Mouse (Mus musculus): Measurements from ENCODE around the gene Bnip1.

Gene Bnip1

DNA sequence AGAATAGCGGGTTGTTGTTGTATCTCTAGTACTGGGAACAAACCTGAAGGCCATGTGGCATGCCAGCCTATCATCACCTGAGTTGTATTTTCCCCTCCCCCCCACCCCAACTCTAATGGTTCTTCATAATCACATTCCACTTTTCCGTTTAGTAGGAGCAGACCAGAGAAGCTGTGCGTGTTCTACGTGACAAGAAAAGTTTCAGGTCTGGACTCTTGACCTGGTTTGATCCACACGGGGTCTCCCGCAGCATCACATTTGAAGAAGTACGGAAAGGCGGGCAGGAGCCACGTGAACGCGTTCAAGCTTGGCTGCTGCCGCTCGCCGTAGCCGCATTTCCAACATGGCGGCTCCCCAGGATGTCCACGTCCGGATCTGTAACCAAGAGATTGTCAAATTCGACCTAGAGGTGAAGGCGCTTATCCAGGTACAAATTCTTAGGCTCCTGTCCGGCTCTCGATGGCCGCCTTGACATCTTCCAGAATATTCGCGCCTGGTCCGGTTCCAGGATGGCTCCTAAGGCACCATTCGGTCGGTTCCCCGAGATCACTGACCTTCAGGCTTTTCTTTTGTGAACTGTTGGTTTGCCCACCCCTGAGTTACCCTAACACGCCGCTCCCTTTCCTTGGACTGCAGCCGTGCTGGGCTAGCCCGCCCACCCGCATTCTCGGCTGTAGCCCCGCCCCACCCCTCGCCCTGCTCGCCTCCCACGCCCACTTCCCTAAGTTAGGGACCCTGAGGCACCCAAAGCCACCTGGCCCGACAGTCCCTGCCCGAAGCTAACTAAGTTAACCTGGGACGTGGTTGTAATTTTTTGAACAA, at the start of gene Bnip1:
TSS of gene Bnip1 (plus strand) at position 317 of the 822 bp plus-strand sequence.
- in situ Hi-C loops (cut with MboI; ENCODE audit: low pct_unique_long_range_greater_than_20kb in 1 of 2, low sequenced_read_pairs in 2 of 2, unreplicated experiment in 1 of 2): no loop called here

DNA sequence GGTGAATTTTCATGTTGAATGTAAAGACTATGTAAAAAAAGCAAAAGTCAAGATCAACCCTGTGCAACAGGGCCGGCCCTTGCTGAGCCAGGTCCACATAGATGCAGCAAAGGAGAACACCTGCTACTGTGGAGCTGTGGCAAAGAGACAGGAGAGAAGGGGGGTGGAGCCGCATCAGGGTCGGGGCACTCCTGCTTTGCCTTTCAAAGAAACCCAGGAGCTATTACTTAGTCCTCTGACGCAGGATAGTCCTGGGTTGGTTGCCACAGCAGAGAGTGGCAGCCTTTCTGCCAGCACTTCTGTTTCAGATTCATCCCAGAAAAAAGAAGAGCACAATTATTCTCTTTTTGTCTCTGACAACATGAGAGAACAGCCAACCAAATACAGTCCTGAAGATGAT, 38.3 kb upstream of the Bnip1 start:
- in situ Hi-C loops (cut with MboI; ENCODE audit: low pct_unique_long_range_greater_than_20kb in 1 of 2, low sequenced_read_pairs in 2 of 2, unreplicated experiment in 1 of 2): no loop called here

GRCm38 (mm10) chr17:26743294-26743693, 37.6 kb upstream of the Bnip1 start:
- in situ Hi-C loops (cut with MboI; ENCODE audit: low pct_unique_long_range_greater_than_20kb in 1 of 2, low sequenced_read_pairs in 2 of 2, unreplicated experiment in 1 of 2): no loop called here

DNA sequence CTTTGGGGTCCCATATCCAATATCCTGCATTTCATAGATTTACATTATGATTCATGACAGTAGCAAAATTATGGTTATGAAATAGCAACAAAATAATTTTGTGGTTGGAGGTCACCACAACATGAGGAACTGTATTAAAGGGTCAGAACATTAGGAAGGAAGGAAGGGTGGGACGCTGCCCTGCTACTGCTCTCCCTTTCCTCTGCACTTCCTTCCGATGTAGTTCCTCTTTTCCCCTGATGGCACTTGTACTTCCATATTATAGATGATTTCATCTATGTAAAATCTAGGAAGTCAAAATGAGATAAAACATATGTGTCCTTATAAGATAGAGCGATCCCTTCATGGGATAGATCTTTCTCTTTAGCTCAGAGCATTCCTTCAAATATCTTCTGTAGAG, 30.9 kb upstream of the Bnip1 start:
- in situ Hi-C loops (cut with MboI; ENCODE audit: low pct_unique_long_range_greater_than_20kb in 1 of 2, low sequenced_read_pairs in 2 of 2, unreplicated experiment in 1 of 2): no loop called here

- in situ Hi-C loops (cut with MboI; ENCODE audit: low pct_unique_long_range_greater_than_20kb in 1 of 2, low sequenced_read_pairs in 2 of 2, unreplicated experiment in 1 of 2): no loop called here
Measured at GRCm38 (mm10) chr17:26752297-26752696, 28.6 kb upstream of the Bnip1 start.

GRCm38 (mm10) chr17:26753476-26753875, 27.4 kb upstream of the Bnip1 start:
- in situ Hi-C loops (cut with MboI; ENCODE audit: low pct_unique_long_range_greater_than_20kb in 1 of 2, low sequenced_read_pairs in 2 of 2, unreplicated experiment in 1 of 2): no loop called here

- in situ Hi-C loops (cut with MboI; ENCODE audit: low pct_unique_long_range_greater_than_20kb in 1 of 2, low sequenced_read_pairs in 2 of 2, unreplicated experiment in 1 of 2): no loop called here
Measured at GRCm38 (mm10) chr17:26767100-26767753, 13.6 kb upstream of the Bnip1 start.

- in situ Hi-C loops (cut with MboI; ENCODE audit: low pct_unique_long_range_greater_than_20kb in 1 of 2, low sequenced_read_pairs in 2 of 2, unreplicated experiment in 1 of 2): no loop called here
Measured at GRCm38 (mm10) chr17:26767754-26768124, 13.1 kb upstream of the Bnip1 start.

DNA sequence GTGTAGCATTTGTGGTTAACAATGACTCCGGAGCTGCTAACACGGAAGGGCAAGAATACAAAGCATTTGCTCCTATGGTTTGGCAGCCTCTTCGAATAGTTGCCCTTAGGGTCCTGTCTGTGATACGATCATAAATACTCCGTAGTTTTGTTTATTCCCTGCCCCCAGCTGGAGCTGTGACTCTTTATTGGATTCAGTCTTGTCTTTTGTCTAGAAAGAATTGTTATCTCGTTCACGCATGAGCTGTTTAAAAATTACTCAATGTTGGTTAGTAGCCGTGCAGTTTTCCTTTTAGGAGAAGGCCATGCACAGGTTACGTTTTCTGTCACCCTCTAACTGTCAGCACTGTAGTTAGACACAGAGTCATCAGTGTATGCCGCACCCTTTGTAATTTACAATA, 4.7 kb upstream of the Bnip1 start:
- in situ Hi-C loops (cut with MboI; ENCODE audit: low pct_unique_long_range_greater_than_20kb in 1 of 2, low sequenced_read_pairs in 2 of 2, unreplicated experiment in 1 of 2): no loop called here

DNA sequence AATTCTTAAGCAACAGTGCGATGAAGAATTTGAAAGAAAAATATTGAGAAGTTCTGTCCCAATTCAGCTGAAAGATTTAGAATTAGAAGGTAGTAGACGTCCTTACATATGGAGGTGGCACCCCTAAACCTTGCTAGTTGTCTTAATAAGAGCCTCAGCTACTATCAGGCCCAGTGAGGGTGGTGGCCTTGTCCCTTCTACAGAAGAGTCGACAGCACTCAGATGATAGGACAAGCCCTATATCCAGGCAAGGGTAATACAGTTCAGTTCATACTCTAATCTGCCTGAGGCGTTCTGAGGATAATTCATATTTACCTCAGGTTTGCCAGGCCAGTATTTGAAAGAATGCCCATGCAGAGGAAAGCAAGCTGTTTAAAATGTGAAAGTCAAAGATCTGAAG, 2.9 kb upstream of the Bnip1 start:
- in situ Hi-C loops (cut with MboI; ENCODE audit: low pct_unique_long_range_greater_than_20kb in 1 of 2, low sequenced_read_pairs in 2 of 2, unreplicated experiment in 1 of 2): no loop called here

DNA sequence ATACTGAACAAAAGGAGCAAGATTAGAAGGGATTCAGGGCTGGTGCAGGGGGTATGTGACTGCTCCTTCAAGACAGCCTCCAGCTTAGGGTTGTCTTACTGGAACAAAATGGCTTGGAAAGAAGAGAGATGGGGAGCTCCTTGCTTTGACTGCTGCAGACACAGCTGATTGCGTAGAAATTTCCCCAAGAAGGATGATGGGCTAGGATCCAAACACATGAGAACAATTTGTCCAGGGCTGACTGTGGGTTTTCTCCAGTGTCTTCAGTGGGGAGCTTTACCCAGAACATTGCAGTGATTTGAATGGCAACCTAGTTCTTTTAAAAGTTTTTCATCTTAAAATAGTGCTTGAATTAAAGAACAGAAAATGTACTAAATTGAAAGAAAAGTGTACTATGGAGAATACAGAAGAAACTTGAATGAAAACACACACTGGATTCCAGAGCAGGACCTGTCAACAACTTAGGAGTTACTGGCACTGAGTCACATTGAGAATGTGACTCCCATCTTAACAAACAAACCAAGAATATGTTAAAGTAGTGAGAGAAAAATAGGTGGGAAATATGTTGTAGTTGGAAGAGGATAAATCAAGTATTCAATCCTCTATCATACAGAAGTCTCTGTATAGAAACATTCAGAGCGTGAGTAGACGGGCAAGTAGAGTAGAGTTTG, 2.3 kb upstream of the Bnip1 start:
- in situ Hi-C loops (cut with MboI; ENCODE audit: low pct_unique_long_range_greater_than_20kb in 1 of 2, low sequenced_read_pairs in 2 of 2, unreplicated experiment in 1 of 2): no loop called here

GRCm38 (mm10) chr17:26779471-26779870, 1.4 kb upstream of the Bnip1 start:
- in situ Hi-C loops (cut with MboI; ENCODE audit: low pct_unique_long_range_greater_than_20kb in 1 of 2, low sequenced_read_pairs in 2 of 2, unreplicated experiment in 1 of 2): no loop called here

DNA sequence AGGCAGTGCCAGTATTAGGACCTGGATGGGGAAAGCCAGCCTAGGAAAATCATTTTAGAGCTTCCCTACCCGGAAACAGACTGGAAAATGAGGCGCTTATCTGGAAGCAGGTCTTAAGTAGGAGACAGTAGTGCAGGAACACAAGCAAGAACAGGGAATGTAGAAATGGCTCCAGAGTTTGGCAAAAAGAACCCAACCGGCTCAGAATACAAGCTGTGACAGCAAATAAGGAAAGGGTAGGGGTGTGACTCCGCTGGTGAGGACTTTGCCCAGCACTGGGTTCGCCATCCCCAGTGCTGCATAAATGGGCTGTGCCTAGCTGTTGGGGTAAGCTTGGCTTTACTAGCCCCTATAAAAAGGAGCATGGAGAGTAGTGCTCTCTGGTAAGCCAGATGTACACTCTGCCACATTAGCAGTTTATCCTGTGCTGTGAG, 761 bp downstream of the Bnip1 start:
- in situ Hi-C loops (cut with MboI; ENCODE audit: low pct_unique_long_range_greater_than_20kb in 1 of 2, low sequenced_read_pairs in 2 of 2, unreplicated experiment in 1 of 2): no loop called here

DNA sequence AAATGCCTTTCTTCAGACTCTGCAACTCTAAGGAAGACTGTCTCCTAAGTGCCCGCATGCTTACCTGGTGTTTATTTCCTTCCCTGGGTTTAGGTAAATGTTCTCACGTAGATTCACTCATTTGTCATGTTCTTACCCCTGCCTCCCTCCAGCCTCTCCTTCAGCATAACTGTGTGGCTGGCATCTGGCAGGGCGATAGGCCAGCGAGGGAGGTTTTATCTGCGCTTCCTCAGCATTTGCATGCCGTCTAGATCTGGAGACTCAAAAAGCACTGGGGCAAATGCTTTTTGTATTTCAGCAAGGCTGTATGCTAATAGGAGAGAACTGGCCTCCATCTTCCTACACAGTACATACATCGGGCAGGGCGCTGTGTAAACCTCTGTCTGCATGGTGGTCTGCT, 3.7 kb downstream of the Bnip1 start:
- in situ Hi-C loops (cut with MboI; ENCODE audit: low pct_unique_long_range_greater_than_20kb in 1 of 2, low sequenced_read_pairs in 2 of 2, unreplicated experiment in 1 of 2): no loop called here

DNA sequence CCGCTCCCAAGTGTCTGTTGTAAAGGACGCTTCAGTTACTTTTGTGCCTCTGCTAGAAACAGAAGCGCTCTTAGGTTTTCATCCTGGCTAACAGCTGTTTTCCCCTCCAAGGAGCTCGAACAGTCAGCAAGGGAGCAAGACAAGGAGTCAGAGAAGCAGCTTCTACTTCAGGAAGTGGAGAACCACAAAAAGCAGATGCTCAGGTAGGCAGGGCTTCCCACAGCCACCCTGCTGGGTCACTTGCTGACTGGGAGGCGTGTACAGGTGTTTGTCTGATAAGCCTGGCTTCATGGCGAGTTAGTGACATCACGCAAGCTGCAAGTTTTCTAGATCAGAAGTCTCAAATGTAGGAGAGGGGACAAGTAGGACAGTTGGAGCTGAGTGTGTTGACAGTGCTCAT, 5.7 kb downstream of the Bnip1 start:
- in situ Hi-C loops (cut with MboI; ENCODE audit: low pct_unique_long_range_greater_than_20kb in 1 of 2, low sequenced_read_pairs in 2 of 2, unreplicated experiment in 1 of 2): no loop called here

DNA sequence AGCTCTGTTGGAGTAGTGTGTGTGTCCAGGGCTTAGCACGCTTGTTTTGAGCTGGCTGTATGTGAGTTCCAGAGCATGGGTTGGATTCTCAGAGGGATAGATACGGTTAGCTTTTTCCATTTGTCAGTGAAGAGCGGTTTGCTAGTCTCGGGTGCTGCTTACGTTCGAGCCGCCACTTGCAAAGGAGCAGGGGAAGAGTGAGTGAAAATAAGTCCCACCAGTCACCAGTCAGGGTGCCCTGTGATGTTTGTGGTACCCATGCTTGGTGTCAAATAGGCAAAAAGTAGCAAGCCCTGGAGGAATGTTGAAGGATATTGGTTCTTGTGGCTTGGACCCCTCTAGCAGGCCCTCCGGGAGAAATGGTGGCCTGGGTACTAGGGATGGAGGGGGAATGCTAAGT, 8.1 kb downstream of the Bnip1 start:
- in situ Hi-C loops (cut with MboI; ENCODE audit: low pct_unique_long_range_greater_than_20kb in 1 of 2, low sequenced_read_pairs in 2 of 2, unreplicated experiment in 1 of 2): no loop called here

- in situ Hi-C loops (cut with MboI; ENCODE audit: low pct_unique_long_range_greater_than_20kb in 1 of 2, low sequenced_read_pairs in 2 of 2, unreplicated experiment in 1 of 2): no loop called here
Measured at GRCm38 (mm10) chr17:26789460-26790268, 8.8 kb downstream of the Bnip1 start.

- in situ Hi-C loops (cut with MboI; ENCODE audit: low pct_unique_long_range_greater_than_20kb in 1 of 2, low sequenced_read_pairs in 2 of 2, unreplicated experiment in 1 of 2): no loop called here
Measured at GRCm38 (mm10) chr17:26790269-26791214, 9.7 kb downstream of the Bnip1 start.

All from mouse embryonic stem cell (cell line).